Mouse (Mus musculus): ENCODE measurements at regions not wholly inside any gene's neighbourhood (a gene's known extent, or its start where the extent isn't known, plus 50 kb on each side); places are given as distances from the start of the nearest gene placed in this dataset.
"Not testable (repeated sequence)": the region's sequence is repeated elsewhere in the genome, so short reads cannot be mapped to it uniquely, and the experiment has no call there.

- no peak for DNase-seq
Observed at GRCm38 (mm10) chr7:39728930-39729329, 211.4 kb downstream of the Zfp619 start.

DNA sequence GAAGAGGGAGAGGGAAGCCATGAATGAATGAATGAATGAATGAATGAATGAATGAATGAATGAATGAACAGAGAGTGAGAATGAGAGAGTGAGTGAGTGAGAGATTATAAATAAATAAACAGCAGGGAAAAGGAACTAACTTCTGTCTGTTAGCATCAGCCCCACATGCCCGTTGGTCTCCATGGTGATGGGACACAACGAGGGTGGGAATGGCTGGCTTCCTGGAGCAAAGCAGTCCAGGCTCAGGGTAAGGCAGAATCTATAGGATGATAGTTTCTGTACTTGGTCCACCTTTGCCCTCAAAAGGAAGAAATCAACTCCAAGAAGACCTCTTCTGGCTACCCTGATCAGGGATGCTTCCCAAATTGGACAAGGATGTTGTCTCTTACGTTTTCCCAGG, 212.2 kb downstream of the Zfp619 start:
- no peak for DNase-seq

GRCm38 (mm10) chr7:39732790-39733189, 215.2 kb downstream of the Zfp619 start:
- DNase-seq = no peak

DNA sequence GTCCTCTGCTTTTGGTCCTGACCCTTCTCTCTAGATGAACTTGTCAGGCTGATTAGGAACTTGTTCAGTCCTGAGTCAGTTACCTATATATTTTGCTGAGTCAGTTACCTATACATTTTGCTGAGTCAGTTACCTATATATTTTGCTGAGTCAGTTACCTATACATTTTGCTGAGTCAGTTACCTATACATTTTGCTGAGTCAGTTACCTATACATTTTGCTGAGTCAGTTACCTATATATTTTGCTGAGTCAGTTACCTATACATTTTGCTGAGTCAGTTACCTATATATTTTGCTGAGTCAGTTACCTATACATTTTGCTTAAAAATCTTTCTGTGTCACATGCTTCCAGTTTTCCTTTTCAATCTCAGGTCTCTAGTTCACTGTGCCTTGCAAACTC, 230.8 kb downstream of the Zfp619 start:
- DNase-seq = not testable (repeated sequence)

DNA sequence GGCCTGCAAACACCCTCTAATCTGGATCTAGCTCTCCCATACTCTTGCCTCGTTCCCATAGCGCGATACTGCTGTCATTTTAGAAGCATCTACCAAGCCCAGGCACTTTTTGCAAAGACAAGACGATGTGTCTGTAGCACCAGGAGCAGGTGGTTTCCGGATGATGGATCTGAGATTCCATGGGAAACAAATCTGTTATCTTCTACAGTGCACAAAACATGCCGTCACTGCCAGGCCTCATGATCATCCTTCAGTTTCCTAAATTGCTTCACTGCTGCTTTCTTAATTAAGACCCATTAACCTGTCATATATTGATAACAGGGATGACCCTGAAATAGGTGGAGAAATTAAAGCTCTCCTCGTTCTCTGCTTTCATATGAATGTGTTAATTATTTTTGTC, 232.9 kb downstream of the Zfp619 start:
- DNase-seq = no peak

GRCm38 (mm10) chr7:39764366-39764765, 246.8 kb downstream of the Zfp619 start:
- no peak for DNase-seq

- DNase-seq = no peak
Observed at GRCm38 (mm10) chr7:39765094-39765493, 247.5 kb downstream of the Zfp619 start.

DNA sequence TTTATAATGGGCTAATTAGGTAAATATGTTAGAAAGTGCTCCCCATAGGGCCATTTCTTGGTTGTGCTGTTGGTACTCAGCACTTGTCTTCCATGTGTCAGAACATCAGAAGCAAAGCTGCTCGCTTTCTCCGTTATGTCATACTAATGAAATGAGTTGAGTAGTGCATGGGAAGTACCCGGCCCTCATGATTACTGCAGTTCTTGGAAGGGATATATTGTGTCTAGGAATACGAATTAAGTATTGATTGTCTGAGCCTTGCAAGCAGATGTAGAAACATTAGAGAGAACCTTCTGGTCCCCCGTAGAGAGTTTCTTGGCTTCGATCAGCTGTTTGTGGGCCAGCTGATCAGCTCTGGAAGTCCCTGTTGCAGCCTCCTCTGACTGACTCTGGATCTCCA, 255.7 kb downstream of the Zfp619 start:
- no peak for DNase-seq

DNA sequence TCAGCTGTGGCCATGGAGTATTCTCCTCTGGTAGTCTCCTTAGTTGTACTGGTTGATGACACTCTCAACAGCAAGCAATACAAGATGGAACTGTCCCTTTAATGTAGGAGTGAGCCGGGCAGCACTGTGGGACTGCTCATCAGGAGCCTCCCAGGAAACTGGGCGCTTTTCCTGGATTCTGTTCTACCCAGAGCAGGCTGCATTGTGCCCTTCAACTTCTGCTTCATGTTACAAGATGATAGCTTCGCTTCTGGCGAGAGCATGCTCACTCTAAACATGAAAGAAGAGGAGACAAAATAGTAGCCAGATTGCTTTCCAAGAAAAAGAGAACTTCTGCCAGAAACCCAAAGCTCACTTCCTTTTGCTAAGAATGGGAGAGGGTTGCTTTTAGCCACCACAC, 271.8 kb downstream of the Zfp619 start:
- DNase-seq = no peak

DNA sequence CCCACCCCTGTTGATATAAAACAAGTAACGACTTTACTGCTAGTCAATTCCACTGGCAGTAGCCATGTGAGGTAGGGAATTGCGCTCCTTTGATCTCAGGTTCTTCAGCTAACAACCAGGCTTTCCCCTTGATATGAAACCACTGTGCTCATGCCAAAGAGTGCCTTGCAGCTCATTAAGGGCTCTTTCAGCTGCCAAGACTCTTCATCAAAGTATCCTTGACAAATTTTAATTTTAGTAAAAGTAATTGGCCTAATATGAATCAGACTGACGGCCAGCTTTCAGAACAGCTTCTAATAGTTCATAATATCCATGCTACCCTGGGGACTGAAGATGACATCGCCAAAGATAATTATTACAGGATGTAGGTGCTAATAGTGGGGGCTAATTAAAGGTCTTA, 272.3 kb downstream of the Zfp619 start:
- no peak for DNase-seq

DNA sequence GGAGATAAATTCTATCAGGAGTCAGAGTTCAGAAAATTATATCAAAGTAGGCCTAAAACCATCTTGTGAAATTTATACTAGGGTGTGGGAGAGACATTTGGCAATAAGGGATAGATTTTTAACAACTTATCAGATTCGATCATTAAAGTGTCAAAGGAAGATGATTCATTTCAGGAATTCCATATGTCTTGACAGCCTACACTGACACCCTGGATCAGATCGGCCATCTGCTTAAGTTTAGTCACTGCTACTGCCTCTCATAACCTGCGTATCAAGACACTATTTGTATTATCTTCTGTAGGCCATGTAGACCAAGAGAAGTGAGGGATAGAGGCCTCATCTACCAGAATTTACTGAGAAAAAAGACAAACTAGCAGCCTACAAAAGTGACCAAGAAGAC, 277.2 kb downstream of the Zfp619 start:
- DNase-seq = no peak

GRCm38 (mm10) chr7:39804276-39804675, 286.7 kb downstream of the Zfp619 start:
- DNase-seq = no peak

DNA sequence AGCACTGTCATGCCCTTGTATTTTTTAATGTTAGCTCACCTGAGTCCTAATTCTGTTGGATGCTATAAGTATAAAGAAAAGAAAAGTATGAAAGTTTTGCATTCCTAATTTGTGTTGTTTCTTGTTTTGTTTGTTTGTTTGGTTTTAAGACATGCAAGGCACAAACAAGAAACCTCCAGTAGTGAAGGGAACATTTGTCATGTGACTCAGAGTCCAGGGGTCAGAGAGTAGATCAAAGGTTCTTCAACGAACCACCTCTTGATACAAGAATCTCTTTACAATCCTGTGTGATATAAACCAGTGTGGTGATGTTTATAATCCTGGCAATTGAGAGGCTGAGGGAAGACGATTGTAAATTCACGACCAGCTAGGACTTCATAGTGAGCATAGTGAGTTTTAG, 300.5 kb downstream of the Zfp619 start:
- DNase-seq = no peak

DNA sequence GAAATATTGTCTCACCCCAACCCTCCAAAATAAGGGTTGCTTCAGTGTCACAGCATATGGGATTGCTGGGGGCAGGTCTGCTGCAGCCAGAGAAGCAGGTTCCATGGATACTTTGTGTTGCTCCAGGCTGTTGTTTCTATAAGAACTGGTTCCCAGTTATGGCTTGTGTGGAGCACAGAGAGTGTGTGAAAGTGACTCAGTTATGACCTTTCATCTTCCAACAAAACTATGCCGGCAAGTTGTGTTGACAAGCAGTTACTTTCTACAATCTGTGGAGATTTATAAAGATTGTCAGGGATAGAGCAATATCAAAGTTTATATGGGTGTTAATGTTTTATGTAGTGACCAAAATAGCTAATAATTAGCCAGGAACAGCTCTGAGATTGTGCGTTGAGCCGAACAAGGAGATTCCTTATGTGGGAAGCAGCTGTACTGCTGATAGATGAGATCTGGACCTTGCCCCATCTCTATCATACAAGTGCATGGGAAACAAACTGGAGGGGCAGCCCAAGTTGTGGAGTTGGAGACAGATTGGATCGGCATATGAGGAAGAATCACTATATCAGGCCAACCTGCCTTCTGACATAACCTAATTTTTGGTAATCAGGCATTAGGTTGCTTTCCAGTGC, 305.1 kb downstream of the Zfp619 start:
- no peak for DNase-seq

DNA sequence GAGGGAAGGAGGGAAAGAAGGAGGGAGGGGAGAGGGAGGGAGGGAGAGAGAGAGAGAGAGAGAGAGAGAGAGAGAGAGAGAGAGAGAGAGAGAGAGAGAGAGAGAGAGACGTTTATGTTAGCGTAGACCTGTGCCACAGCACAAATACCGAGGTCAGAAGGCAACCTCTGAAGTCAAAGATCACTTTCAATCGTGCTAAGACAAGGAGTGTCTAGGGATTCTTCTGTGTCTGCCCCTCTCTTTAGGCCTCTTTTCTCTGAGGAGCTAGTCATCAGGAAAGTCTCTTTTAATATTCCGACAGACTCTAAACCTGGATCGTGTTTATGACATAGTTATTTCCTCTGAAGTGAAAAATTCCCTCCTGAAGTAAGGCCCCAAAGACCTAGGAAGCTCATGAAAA, 310.8 kb downstream of the Zfp619 start:
- DNase-seq = no peak

GRCm38 (mm10) chr7:39830831-39831230, 313.3 kb downstream of the Zfp619 start:
- no peak for DNase-seq

- DNase-seq = no peak
Observed at GRCm38 (mm10) chr7:39841988-39842387, 324.4 kb downstream of the Zfp619 start.

- no peak for DNase-seq
Observed at GRCm38 (mm10) chr7:39847914-39848782, 330.6 kb downstream of the Zfp619 start.

- DNase-seq = no peak
Observed at GRCm38 (mm10) chr7:39857301-39857700, 339.7 kb downstream of the Zfp619 start.

GRCm38 (mm10) chr7:39862835-39863234, 345.3 kb downstream of the Zfp619 start:
- DNase-seq = no peak

- DNase-seq = no peak
Observed at GRCm38 (mm10) chr7:39864130-39864529, 346.6 kb downstream of the Zfp619 start.

- DNase-seq = no peak
Observed at GRCm38 (mm10) chr7:39864781-39865180, 347.2 kb downstream of the Zfp619 start.

DNA sequence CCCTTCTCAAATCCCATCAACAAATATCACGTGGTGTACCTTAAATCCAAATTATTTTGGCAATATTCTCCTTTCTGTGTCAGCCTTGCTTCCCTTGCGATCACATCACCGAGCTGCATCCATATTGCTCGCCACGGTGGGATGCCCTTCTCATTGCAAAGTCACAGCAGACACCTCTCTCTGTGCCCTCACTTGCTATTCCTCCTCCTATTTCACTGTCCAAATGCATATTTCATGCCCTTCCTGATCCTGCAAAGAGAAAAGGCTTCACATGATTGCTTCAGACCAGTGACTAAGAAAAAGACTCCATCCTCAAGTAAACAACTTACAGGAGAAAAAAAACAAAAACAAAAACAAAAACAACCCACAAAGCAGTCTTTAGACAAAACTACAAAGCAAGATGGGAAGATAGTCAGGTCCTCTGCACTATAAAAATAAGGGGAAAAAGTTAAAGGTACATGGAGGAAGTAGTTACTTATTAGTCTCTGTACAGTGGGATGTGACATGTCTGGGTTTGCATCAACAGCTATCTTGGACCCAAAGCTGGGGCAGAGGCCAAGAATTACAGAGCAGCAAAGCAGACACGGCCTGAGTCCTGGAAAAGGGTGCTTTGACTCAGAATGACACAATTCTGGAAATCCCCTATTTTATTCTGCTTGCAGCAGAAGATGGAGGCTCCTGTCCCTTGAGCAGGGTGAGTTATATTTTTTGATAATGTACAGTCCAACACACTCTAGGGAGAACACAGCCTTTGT, 349.3 kb downstream of the Zfp619 start:
- no peak for DNase-seq

DNA sequence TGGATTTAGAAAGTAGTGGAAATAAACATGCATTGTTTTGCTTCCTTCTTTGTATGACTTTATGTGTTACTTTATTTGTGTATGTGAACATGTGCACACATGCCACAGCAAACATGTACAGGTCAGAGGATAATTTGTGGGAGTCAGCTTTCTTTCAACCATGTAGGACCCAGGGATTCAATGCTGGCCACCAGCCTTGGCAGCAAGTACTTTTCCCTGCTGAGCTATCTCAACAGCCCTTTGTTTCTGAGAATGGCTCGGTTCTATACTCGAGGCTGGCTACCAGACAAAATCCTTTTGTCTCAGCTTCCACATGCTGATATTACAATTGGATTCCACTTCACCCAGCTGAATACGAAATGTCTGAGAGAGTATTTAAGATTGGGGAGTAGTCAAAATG, 349.9 kb downstream of the Zfp619 start:
- no peak for DNase-seq
